Mouse (Mus musculus) heart, postnatal 0 days (tissue): Measurements from ENCODE around the gene Nanp. TPM values are rescaled to one million over a fixed set of nuclear protein-coding genes. Genes with fewer than 3 reads are reported as not detected.

Experiments
- ATAC-seq: fragments of 200-750 bp; cut with Nextera tagmentation; 2 replicates; pipeline ENCODE4 v1.8.0; 2017; ENCODE audit warnings: low read depth, moderate number of reproducible peaks, moderate library complexity; ENCODE audit not compliant: insufficient read depth
- DNase-seq: peaks from one replicate; pipeline ENCODE4 v3.0.0-alpha.2; 2016; ENCODE audit warnings: low spot score
- H3K27ac ChIP-seq: fragments of 300-500 bp; sonication (generic); 2 replicates; pipeline ENCODE4 v1.5.1; 2014; ENCODE audit warnings: low read depth, mild to moderate bottlenecking
- H3K27me3 ChIP-seq: fragments of 300-500 bp; sonication (generic); 2 replicates; pipeline ENCODE4 v1.6.1; 2014; ENCODE audit warnings: low read length, mixed read lengths; ENCODE audit not compliant: control insufficient read depth, insufficient read depth
- H3K36me3 ChIP-seq: fragments of 300-500 bp; sonication (generic); replicated peaks from 2 replicates; pipeline ENCODE4 v1.6.1; 2014; ENCODE audit warnings: low read length, mixed read lengths; ENCODE audit not compliant: control insufficient read depth, insufficient read depth
- H3K4me1 ChIP-seq: fragments of 300-500 bp; sonication (generic); 2 replicates; pipeline ENCODE4 v1.6.1; 2014; ENCODE audit warnings: antibody characterized with exemption; ENCODE audit not compliant: control insufficient read depth, insufficient read depth
- H3K4me2 ChIP-seq: fragments of 300-500 bp; sonication (generic); 2 replicates; pipeline ENCODE4 v1.6.1; 2014; ENCODE audit warnings: low read depth, mild to moderate bottlenecking, low read length, moderate library complexity
- H3K4me3 ChIP-seq: fragments of 300-500 bp; sonication (generic); 2 replicates; pipeline ENCODE4 v1.5.1; 2014; ENCODE audit warnings: low read depth, low read length
- H3K9ac ChIP-seq: fragments of 300-500 bp; sonication (generic); replicated peaks from 2 replicates; pipeline ENCODE4 v1.6.1; 2014; ENCODE audit warnings: low read depth, low read length, mixed read lengths
- H3K9me3 ChIP-seq: fragments of 300-500 bp; sonication (generic); replicated peaks from 2 replicates; pipeline ENCODE4 v1.6.1; 2016; ENCODE audit warnings: low read length; ENCODE audit not compliant: control insufficient read depth
- CTCF ChIP-seq: IDR thresholded peaks from 2 replicates; pipeline ENCODE4 v1.5.1; 2016; ENCODE audit warnings: antibody characterized with exemption, control low read depth, low read depth
- EP300 ChIP-seq: IDR thresholded peaks from 2 replicates; pipeline ENCODE4 v1.6.1; 2016; ENCODE audit warnings: antibody characterized with exemption, low read depth
- WGBS: fragments of 180-500 bp; shearing (Covaris S2); extraction: QIAGEN DNeasy Blood & Tissue Kit; methylation state at CpG from one replicate; pipeline ENCODE4 v1.1.7; 2014; 5-methylcytosine and 5-hydroxymethylcytosine counted together
- polyA plus RNA-seq: library from polyadenylated mRNA; unstranded; fragments of >200 nt; fragmentation: Nextera tagmentation; extraction: Ambion mirVana; gene quantifications from 2 replicates; pipeline ENCODE4 v1.2.1, GENCODE M21; 2015
- total RNA-seq: library from RNA; depleted of rRNA; stranded (reverse); fragments of >200 nt; gene quantifications from 2 replicates; pipeline ENCODE4 v1.2.3, GENCODE M21; 2014; ENCODE audit warnings: low replicate concordance; rRNA removed

The Nanp gene
- total and polyA plus RNA-seq, 2 experiments from 2014 or later: 9.3 to 11.7 TPM

DNA sequence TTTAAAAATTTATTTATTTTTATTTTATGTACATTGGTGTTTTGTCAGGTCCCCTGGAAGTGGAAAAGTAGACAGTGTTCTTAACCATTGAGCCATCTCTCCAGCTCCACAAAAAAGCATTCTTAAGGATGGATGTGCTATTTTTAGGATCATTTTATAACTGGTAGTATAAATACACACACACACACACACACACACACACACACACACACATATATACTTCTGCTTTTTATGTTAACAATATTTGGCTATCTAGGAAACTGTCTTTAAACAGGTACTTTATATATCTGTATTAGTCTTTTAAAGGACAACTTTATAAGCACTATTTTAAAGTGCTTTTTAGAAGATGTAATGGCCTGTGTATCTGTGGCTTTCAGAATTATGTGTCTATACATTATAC lies 57.1 kb downstream of the Nanp start:
- Histone ChIP-seq H3K27ac (no peak overlapping the region), H3K27me3 (no peaks in the 10 kb centered on the region), H3K4me3 (no peak overlapping the region), H3K4me2 (no peak overlapping the region), H3K9ac (no peak overlapping the region), H3K9me3 (no peaks in the 10 kb centered on the region), H3K36me3 (no peaks in the 10 kb centered on the region), H3K4me1 (no peaks in the 10 kb centered on the region)
- no peak for TF ChIP-seq CTCF
- TF ChIP-seq EP300: no peak
- ATAC-seq: no peak
- no peak for DNase-seq

DNA sequence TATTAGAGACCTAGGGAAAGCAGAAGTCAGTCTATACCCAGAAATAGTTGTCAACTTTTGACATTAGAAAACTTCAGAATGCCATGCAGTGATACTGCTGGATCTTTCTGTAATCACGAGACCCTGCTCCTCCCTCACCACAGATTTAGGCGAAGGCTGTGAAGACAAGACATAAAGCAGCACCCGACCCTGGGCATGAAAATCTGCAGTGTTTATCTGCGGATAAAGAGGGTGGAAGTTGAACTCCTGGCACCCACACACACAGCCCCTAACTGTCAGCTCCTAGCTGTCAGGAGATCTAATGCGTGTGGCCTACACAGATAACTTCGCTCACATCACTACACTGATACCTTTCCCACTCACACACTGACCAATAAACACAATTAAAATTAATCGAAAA lies 57.7 kb downstream of the Nanp start:
- Histone ChIP-seq H3K27ac (no peak overlapping the region), H3K9me3 (no peaks in the 10 kb centered on the region), H3K4me2 (no peak overlapping the region), H3K9ac (no peak overlapping the region), H3K4me1 (no peaks in the 10 kb centered on the region), H3K27me3 (no peaks in the 10 kb centered on the region), H3K4me3 (no peak overlapping the region), H3K36me3 (no peaks in the 10 kb centered on the region)
- ATAC-seq (no peak), DNase-seq (no peak)
- WGBS: 50% methylated on average over 7 of the region's 7 CpGs
- TF ChIP-seq EP300 (no peak), CTCF (no peak)

DNA sequence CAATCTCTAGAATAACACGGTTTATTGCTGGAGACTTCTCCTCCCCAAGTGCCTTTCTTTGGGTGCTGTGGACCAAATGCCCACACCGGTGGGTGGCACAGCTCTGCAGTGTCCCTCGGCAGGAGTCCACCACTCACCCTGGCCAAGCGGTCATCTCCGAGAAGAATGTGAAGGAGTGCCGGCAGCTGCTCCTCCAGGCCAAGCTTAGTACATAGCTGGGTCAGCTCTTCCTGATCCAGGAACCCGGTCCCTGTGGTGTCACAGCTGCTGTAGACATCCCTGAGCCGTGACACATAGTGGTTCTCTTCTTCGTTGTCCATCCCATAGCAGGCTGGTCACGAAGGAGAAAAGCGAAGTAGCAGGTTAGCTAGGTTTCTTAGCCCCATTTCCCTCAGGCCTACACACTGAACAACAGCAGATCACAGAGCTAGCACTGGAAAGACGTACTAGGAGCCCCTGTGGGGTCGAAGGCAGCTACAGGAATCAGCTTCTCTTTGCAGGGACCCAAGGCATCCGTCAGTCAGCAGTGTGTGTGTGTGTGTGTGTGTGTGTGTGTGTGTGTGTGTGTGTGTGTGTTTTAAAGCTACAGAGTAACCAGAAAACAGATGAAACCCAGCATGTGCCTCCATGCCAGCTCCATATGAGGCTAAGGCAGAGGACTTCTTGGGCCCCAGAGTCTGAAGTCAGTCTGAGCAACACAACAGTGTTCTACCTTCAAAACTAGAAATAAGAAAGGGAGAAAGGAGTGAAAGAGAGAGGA lies 59.2 kb downstream of the Nanp start:
- H3K36me3 ChIP-seq: no peaks in the 10 kb centered on the region
- 78% methylated on average over 14 of the region's 14 CpGs for WGBS
- DNase-seq: no peak
- H3K4me1 ChIP-seq: no peaks in the 10 kb centered on the region
- H3K27me3 ChIP-seq: no peaks in the 10 kb centered on the region
- no peak for TF ChIP-seq EP300
- no peak for TF ChIP-seq CTCF
- no peaks in the 10 kb centered on the region for H3K9me3 ChIP-seq
- no peak overlapping the region for H3K4me2 ChIP-seq
- no peak overlapping the region for H3K4me3 ChIP-seq
- no peak for ATAC-seq
- H3K27ac ChIP-seq: no peak overlapping the region
- H3K9ac ChIP-seq: no peak overlapping the region

Other genes starting within 250 kb of the Nanp start
- gene Abhd12, start 134.7 kb downstream of the Nanp start, total RNA-seq: 32.6 and 41.4 TPM in 2 replicates
- 31.5 and 34.0 TPM in 2 replicates for gene Abhd12, start 134.7 kb downstream of the Nanp start, polyA plus RNA-seq
- gene Gins1, start 134.0 kb downstream of the Nanp start, total RNA-seq: 1.6 and 33.1 TPM in 2 replicates
- 7.8 and 10.0 TPM in 2 replicates for gene Gins1, start 134.0 kb downstream of the Nanp start, polyA plus RNA-seq
- 0.27 and 1.7 TPM in 2 replicates for gene Ninl, start within 50 bp of the Nanp start, total RNA-seq
- 1.2 and 1.4 TPM in 2 replicates for gene Ninl, start within 50 bp of the Nanp start, polyA plus RNA-seq
- gene Gm14151, start 53.0 kb upstream of the Nanp start, total RNA-seq: not detected in 2 replicates
- not detected in 2 replicates for gene Gm14151, start 53.0 kb upstream of the Nanp start, polyA plus RNA-seq
- not detected in 2 replicates for gene Gm14147, start 58.8 kb upstream of the Nanp start, total RNA-seq
- gene Gm14147, start 58.8 kb upstream of the Nanp start, polyA plus RNA-seq: not detected in 2 replicates